Mouse (Mus musculus) lung, embryonic 15.5 days (tissue): ENCODE measurements around the gene Shisa6. TPM values are rescaled to one million over a fixed set of nuclear protein-coding genes. Genes with fewer than 3 reads are reported as not detected.

Source experiments
- ATAC-seq: fragments of 200-750 bp; cut with Nextera tagmentation; 2 replicates; pipeline ENCODE4 v1.8.0; 2017; ENCODE audit warnings: moderate number of reproducible peaks, borderline replicate concordance; ENCODE audit not compliant: low FRiP score, low TSS enrichment; ENCODE audit errors: extremely low read depth
- H3K27ac ChIP-seq: fragments of 300-500 bp; sonication (generic); 2 replicates; pipeline ENCODE4 v1.5.1; 2015; ENCODE audit warnings: moderate library complexity, mild to moderate bottlenecking, inconsistent platforms
- H3K27me3 ChIP-seq: fragments of 300-500 bp; sonication (generic); 2 replicates; pipeline ENCODE4 v1.6.1; 2015; ENCODE audit warnings: inconsistent platforms
- H3K36me3 ChIP-seq: fragments of 300-500 bp; sonication (generic); 2 replicates; pipeline ENCODE4 v1.6.1; 2015; ENCODE audit warnings: inconsistent platforms
- H3K4me1 ChIP-seq: fragments of 300-500 bp; sonication (generic); 2 replicates; pipeline ENCODE4 v1.6.1; 2015; ENCODE audit warnings: inconsistent platforms
- H3K4me2 ChIP-seq: fragments of 300-500 bp; sonication (generic); 2 replicates; pipeline ENCODE4 v1.6.1; 2015; ENCODE audit warnings: inconsistent platforms, mild to moderate bottlenecking, moderate library complexity
- H3K4me3 ChIP-seq: fragments of 300-500 bp; sonication (generic); 2 replicates; pipeline ENCODE4 v1.5.1; 2015; ENCODE audit warnings: mild to moderate bottlenecking, inconsistent platforms
- H3K9ac ChIP-seq: fragments of 300-500 bp; sonication (generic); 2 replicates; pipeline ENCODE4 v1.6.1; 2015; ENCODE audit warnings: inconsistent platforms
- H3K9me3 ChIP-seq: fragments of 300-500 bp; sonication (generic); 2 replicates; pipeline ENCODE4 v1.6.1; 2016; ENCODE audit warnings: inconsistent platforms
- WGBS: fragments of 180-500 bp; shearing (Covaris S2); methylation state at CpG from one replicate; pipeline ENCODE4 v1.1.7; 2015; 5-methylcytosine and 5-hydroxymethylcytosine counted together
- polyA plus RNA-seq: library from polyadenylated mRNA; unstranded; fragments of >200 nt; fragmentation: Nextera tagmentation; extraction: Ambion mirVana; gene quantifications from 2 replicates; pipeline ENCODE4 v1.2.1, GENCODE M21; 2015

Shisa6 gene
- polyA plus RNA-seq, 1 experiment from 2014 or later, result 0.31 TPM

GRCm38 (mm10) chr11:66526981-66527320 lies 1.2 kb upstream of the Shisa6 start:
- H3K4me3 ChIP-seq, result peak overlapping the region; percentile 54
- no peak overlapping the region for H3K27ac ChIP-seq
- H3K27me3 ChIP-seq, result peaks cover 73% of the 10 kb centered on the region
- ATAC-seq, result no peak
- no peaks in the 10 kb centered on the region for H3K9me3 ChIP-seq
- 6% methylated on average over 5 of the region's 5 CpGs for WGBS
- H3K36me3 ChIP-seq, result no peaks in the 10 kb centered on the region
- H3K4me2 ChIP-seq, result peak overlapping the region; percentile 95
- no peak overlapping the region for H3K9ac ChIP-seq
- peaks cover 19% of the 10 kb centered on the region for H3K4me1 ChIP-seq

GRCm38 (mm10) chr11:66526046-66526980 lies 549 bp upstream of the Shisa6 start:
- Histone ChIP-seq H3K9ac (peak overlapping the region; percentile 24; the same call in 1 of the 2 replicates), H3K4me1 (peaks cover 19% of the 10 kb centered on the region), H3K4me2 (peak overlapping the region; percentile 95), H3K36me3 (no peaks in the 10 kb centered on the region), H3K27ac (no peak overlapping the region), H3K27me3 (peaks cover 78% of the 10 kb centered on the region), H3K4me3 (peak overlapping the region; percentile 54), H3K9me3 (no peaks in the 10 kb centered on the region)
- under 1% methylated on average over 67 of the region's 126 CpGs for WGBS
- ATAC-seq, result peak; percentile 30; the same call in 1 of the 2 replicates

DNA sequence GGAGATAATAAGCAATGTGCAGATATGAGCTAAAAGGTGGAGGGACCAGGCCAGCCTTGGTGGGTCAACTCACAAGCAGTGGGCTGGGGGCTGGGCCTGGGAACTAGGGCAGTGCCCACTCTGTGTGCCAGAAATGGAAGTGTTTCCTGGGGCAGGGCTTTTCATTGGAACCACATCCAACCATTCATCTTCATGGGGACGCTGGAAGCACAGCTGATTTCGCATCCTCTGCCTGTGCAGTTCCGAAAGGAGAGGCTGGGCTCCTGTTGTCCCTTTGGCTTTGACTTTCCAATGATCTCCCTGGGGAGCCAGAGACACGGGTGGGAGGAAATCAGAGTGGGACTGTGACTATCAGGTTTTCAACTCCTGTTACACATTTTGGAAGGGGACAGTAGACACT lies 1.5 kb downstream of the Shisa6 start:
- 36% methylated on average over 4 of the region's 4 CpGs for WGBS
- peaks cover 77% of the 10 kb centered on the region for H3K27me3 ChIP-seq
- no peak overlapping the region for H3K4me3 ChIP-seq
- peaks cover 19% of the 10 kb centered on the region for H3K4me1 ChIP-seq
- no peak overlapping the region for H3K4me2 ChIP-seq
- no peaks in the 10 kb centered on the region for H3K36me3 ChIP-seq
- no peak overlapping the region for H3K27ac ChIP-seq
- no peaks in the 10 kb centered on the region for H3K9me3 ChIP-seq
- H3K9ac ChIP-seq, result no peak overlapping the region
- ATAC-seq, result no peak

- no peaks in the 10 kb centered on the region for H3K36me3 ChIP-seq
- no peak overlapping the region for H3K27ac ChIP-seq
- H3K4me3 ChIP-seq, result no peak overlapping the region
- 65% methylated on average over 4 of the region's 4 CpGs for WGBS
- no peak overlapping the region for H3K4me2 ChIP-seq
- H3K27me3 ChIP-seq, result peaks cover 59% of the 10 kb centered on the region
- H3K4me1 ChIP-seq, result peaks cover 19% of the 10 kb centered on the region
- no peak overlapping the region for H3K9ac ChIP-seq
- no peaks in the 10 kb centered on the region for H3K9me3 ChIP-seq
- ATAC-seq, result no peak
Observed at GRCm38 (mm10) chr11:66522376-66522775, 3.4 kb downstream of the Shisa6 start.

DNA sequence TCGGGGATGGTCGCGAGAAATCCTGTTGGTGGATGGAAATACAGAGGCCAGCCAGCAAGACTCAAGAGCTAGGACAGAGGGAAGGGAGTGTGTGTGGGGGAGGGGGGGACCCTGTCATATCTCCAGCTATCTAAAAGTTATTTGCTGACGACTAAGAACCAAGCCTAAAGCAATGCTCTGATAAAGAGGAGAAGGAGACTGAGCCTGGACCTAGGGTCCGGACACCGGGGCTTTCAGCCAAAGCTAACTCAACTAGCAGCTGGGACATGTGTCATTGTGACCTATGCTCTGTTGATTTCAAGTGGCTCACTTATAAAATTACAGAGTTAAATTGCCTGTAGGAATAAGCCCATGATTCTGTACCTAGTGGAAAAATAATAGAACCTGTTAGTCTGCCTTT lies 6.4 kb downstream of the Shisa6 start:
- Histone ChIP-seq H3K9me3 (no peaks in the 10 kb centered on the region), H3K27ac (no peak overlapping the region), H3K27me3 (peaks cover 29% of the 10 kb centered on the region), H3K36me3 (no peaks in the 10 kb centered on the region), H3K9ac (no peak overlapping the region), H3K4me3 (no peak overlapping the region), H3K4me1 (no peaks in the 10 kb centered on the region), H3K4me2 (no peak overlapping the region)
- 37% methylated on average over 6 of the region's 6 CpGs for WGBS
- no peak for ATAC-seq

DNA sequence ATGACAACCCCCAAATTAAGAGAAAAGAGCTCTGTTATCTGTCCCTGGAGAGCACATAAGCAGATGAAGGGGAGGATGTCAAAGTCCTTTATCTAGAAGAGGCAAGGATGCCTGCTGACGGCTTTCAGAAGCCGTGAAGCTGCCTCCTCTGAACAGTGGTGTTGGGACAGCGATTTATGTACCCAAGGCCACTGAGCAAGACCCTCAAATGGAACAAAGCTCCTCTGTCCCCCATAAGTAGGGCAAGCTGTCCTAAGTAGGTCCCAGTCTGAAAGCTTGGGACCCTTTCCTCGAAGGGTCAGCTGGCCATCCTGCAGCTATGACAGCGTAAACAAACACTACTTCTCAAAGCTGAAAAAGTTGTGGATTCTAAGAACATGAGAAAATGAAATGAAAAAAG lies 11.4 kb downstream of the Shisa6 start:
- no peaks in the 10 kb centered on the region for H3K9me3 ChIP-seq
- no peak overlapping the region for H3K9ac ChIP-seq
- no peaks in the 10 kb centered on the region for H3K4me1 ChIP-seq
- H3K27me3 ChIP-seq, result no peaks in the 10 kb centered on the region
- H3K4me2 ChIP-seq, result no peak overlapping the region
- H3K4me3 ChIP-seq, result no peak overlapping the region
- WGBS, result 48% methylated on average over 5 of the region's 5 CpGs
- ATAC-seq, result no peak
- no peak overlapping the region for H3K27ac ChIP-seq
- no peaks in the 10 kb centered on the region for H3K36me3 ChIP-seq

DNA sequence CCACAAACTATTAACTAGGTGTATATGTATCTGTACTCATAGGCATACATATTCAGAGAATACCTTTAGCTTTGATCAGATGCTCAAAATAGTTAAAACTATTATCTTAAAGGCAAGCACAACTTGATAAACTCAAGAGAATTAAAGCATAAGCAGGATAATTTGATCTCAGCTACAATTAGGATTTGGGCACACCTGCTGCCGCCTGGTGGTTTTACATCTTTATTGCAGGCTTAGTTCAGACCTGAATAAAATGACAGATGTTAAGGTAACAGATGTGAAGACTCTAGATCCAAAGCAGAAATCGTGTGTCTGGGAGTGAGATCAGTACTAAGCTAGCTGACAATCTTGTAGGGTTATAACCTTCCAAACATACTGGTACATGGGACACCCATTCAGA lies 24.8 kb downstream of the Shisa6 start:
- no peaks in the 10 kb centered on the region for H3K9me3 ChIP-seq
- H3K27ac ChIP-seq, result no peak overlapping the region
- WGBS, result 64% methylated on average over 2 of the region's 2 CpGs
- H3K9ac ChIP-seq, result no peak overlapping the region
- H3K4me2 ChIP-seq, result no peak overlapping the region
- H3K36me3 ChIP-seq, result no peaks in the 10 kb centered on the region
- H3K4me3 ChIP-seq, result no peak overlapping the region
- peaks cover 14% of the 10 kb centered on the region for H3K4me1 ChIP-seq
- no peaks in the 10 kb centered on the region for H3K27me3 ChIP-seq
- no peak for ATAC-seq

- ATAC-seq, result peak; percentile 50; the same call in 1 of the 2 replicates
- Histone ChIP-seq H3K4me2 (no peak overlapping the region), H3K4me3 (no peak overlapping the region), H3K9ac (no peak overlapping the region), H3K9me3 (no peaks in the 10 kb centered on the region), H3K4me1 (peaks cover 14% of the 10 kb centered on the region), H3K27me3 (no peaks in the 10 kb centered on the region), H3K27ac (peak overlapping the region; percentile 41), H3K36me3 (no peaks in the 10 kb centered on the region)
- WGBS, result 24% methylated on average over 9 of the region's 9 CpGs
Observed at GRCm38 (mm10) chr11:66498857-66499445, 26.8 kb downstream of the Shisa6 start.

DNA sequence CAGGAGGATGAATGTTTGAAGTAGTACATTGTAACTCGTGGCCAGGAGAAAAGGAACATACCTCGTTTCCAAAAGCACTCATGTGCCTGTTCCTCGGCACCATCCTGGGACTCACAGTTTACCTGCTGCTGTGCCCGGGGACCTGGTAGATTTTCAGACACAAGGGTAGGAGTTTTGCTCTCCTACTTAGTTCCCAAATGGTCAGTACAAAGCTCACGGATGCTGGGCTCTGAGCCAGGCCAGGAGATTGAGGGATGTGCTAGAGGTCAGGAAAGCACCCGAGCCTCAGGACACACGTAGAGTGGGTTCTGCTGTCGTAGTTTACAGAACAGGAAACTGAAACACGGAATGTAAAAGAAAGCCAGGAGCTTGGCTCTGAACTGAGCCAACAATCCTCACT lies 29.5 kb downstream of the Shisa6 start:
- Histone ChIP-seq H3K27ac (no peak overlapping the region), H3K4me1 (peaks cover 14% of the 10 kb centered on the region), H3K4me3 (no peak overlapping the region), H3K9ac (no peak overlapping the region), H3K4me2 (no peak overlapping the region), H3K9me3 (no peaks in the 10 kb centered on the region), H3K27me3 (no peaks in the 10 kb centered on the region), H3K36me3 (no peaks in the 10 kb centered on the region)
- 49% methylated on average over 9 of the region's 9 CpGs for WGBS
- no peak for ATAC-seq

DNA sequence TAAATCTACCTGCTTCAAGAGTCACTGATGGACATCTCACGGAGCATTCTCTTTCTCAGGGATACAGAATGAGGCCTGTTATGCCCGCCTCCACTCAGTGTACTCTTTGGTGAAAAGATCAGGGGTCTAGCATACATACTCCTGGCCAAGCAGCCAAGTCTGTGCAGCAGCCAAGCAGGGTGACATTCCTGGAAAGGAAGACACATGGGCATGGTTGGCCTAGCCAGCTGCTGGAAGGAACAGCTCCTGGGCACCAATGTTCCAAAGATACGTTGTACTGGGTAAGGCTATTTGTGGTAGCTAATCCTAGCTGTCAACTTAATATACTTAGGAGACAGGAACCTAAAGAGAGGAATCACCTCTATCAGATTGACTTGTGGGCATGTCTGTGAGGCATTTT lies 31.4 kb downstream of the Shisa6 start:
- no peak overlapping the region for H3K4me3 ChIP-seq
- no peak for ATAC-seq
- H3K27ac ChIP-seq, result no peak overlapping the region
- no peaks in the 10 kb centered on the region for H3K27me3 ChIP-seq
- no peak overlapping the region for H3K9ac ChIP-seq
- no peak overlapping the region for H3K4me2 ChIP-seq
- 80% methylated on average over 3 of the region's 3 CpGs for WGBS
- no peaks in the 10 kb centered on the region for H3K36me3 ChIP-seq
- no peaks in the 10 kb centered on the region for H3K9me3 ChIP-seq
- peaks cover 10% of the 10 kb centered on the region for H3K4me1 ChIP-seq

GRCm38 (mm10) chr11:66487765-66488164 lies 38.0 kb downstream of the Shisa6 start:
- no peaks in the 10 kb centered on the region for H3K9me3 ChIP-seq
- H3K27me3 ChIP-seq, result no peaks in the 10 kb centered on the region
- no peak overlapping the region for H3K4me2 ChIP-seq
- no peak overlapping the region for H3K4me3 ChIP-seq
- no peak overlapping the region for H3K9ac ChIP-seq
- WGBS, result 53% methylated on average over 4 of the region's 4 CpGs
- peak; percentile 55; the same call in 1 of the 2 replicates for ATAC-seq
- no peak overlapping the region for H3K27ac ChIP-seq
- no peaks in the 10 kb centered on the region for H3K36me3 ChIP-seq
- no peaks in the 10 kb centered on the region for H3K4me1 ChIP-seq

GRCm38 (mm10) chr11:66482501-66482900 lies 43.3 kb downstream of the Shisa6 start:
- 47% methylated on average over 6 of the region's 6 CpGs for WGBS
- H3K9me3 ChIP-seq, result no peaks in the 10 kb centered on the region
- no peaks in the 10 kb centered on the region for H3K27me3 ChIP-seq
- no peak overlapping the region for H3K27ac ChIP-seq
- no peak overlapping the region for H3K4me3 ChIP-seq
- no peak overlapping the region for H3K9ac ChIP-seq
- no peak overlapping the region for H3K4me2 ChIP-seq
- no peaks in the 10 kb centered on the region for H3K36me3 ChIP-seq
- no peak for ATAC-seq
- H3K4me1 ChIP-seq, result peaks cover 6% of the 10 kb centered on the region; the same call in 1 of the 2 replicates
